Mouse (Mus musculus): ENCODE data around the gene Pdlim7. TPM values are rescaled to one million over a fixed set of nuclear protein-coding genes. Genes with fewer than 3 reads are reported as not detected.

Pdlim7 gene
- polyA plus RNA-seq, 2 experiments, result 137 to 162 TPM

GRCm38 (mm10) chr13:55451296-55451695 lies 62.2 kb downstream of the Pdlim7 start:
- Histone ChIP-seq H3K9ac (ENCODE audit: low read depth, low read length, severe bottlenecking) (no peak overlapping the region), H3K4me1 (ENCODE audit: control insufficient read depth, insufficient read depth, low read length) (peaks cover 10% of the 10 kb centered on the region), H3K27me3 (ENCODE audit: control insufficient read depth, insufficient read depth, low read length) (no peaks in the 10 kb centered on the region), H3K27ac (replicated peaks; ENCODE audit: low read depth, low read length) (no peak overlapping the region), H3K36me3 (ENCODE audit: control insufficient read depth, insufficient read depth, low read length) (peaks cover 71% of the 10 kb centered on the region), H3K4me3 (replicated peaks; ENCODE audit: low read length) (no peak overlapping the region), H3K9me3 (ENCODE audit: control insufficient read depth, low read length) (no peaks in the 10 kb centered on the region), H3K4me2 (replicated peaks; ENCODE audit: low read depth, low read length, severe bottlenecking) (no peak overlapping the region)
- TF ChIP-seq POLR2A (IDR thresholded peaks at IDR 0.05; ENCODE audit: borderline replicate concordance, extremely low read depth, insufficient read depth, insufficient read length), result no peak
- DNase-seq (ENCODE audit: low spot score) (no peak), ATAC-seq (ENCODE audit: low FRiP score, low read depth) (no peak)
- WGBS, result 85% methylated on average over 10 of the region's 10 CpGs

- no peaks in the 10 kb centered on the region for H3K27me3 ChIP-seq (ENCODE audit: control insufficient read depth, insufficient read depth, low read length)
- H3K9ac ChIP-seq (ENCODE audit: low read depth, low read length, severe bottlenecking), result no peak overlapping the region
- H3K4me3 ChIP-seq (replicated peaks; ENCODE audit: low read length), result no peak overlapping the region
- no peak for DNase-seq (ENCODE audit: low spot score)
- H3K4me2 ChIP-seq (replicated peaks; ENCODE audit: low read depth, low read length, severe bottlenecking), result no peak overlapping the region
- peaks cover 13% of the 10 kb centered on the region for H3K4me1 ChIP-seq (ENCODE audit: control insufficient read depth, insufficient read depth, low read length)
- no peak for ATAC-seq (ENCODE audit: low FRiP score, low read depth)
- no peak for TF ChIP-seq POLR2A (IDR thresholded peaks at IDR 0.05; ENCODE audit: borderline replicate concordance, extremely low read depth, insufficient read depth, insufficient read length)
- no peak overlapping the region for H3K27ac ChIP-seq (replicated peaks; ENCODE audit: low read depth, low read length)
- H3K36me3 ChIP-seq (ENCODE audit: control insufficient read depth, insufficient read depth, low read length), result peaks cover 63% of the 10 kb centered on the region
- WGBS, result 91% methylated on average over 11 of the region's 11 CpGs
- no peaks in the 10 kb centered on the region for H3K9me3 ChIP-seq (ENCODE audit: control insufficient read depth, low read length)
Observed at GRCm38 (mm10) chr13:55450511-55450980, 62.9 kb downstream of the Pdlim7 start.

- WGBS, result 91% methylated on average over 17 of the region's 17 CpGs
- Histone ChIP-seq H3K4me2 (replicated peaks; ENCODE audit: low read depth, low read length, severe bottlenecking) (no peak overlapping the region), H3K4me1 (ENCODE audit: control insufficient read depth, insufficient read depth, low read length) (peaks cover 13% of the 10 kb centered on the region), H3K36me3 (ENCODE audit: control insufficient read depth, insufficient read depth, low read length) (peaks cover 56% of the 10 kb centered on the region), H3K9me3 (ENCODE audit: control insufficient read depth, low read length) (no peaks in the 10 kb centered on the region), H3K27ac (replicated peaks; ENCODE audit: low read depth, low read length) (no peak overlapping the region), H3K4me3 (replicated peaks; ENCODE audit: low read length) (no peak overlapping the region), H3K9ac (ENCODE audit: low read depth, low read length, severe bottlenecking) (no peak overlapping the region), H3K27me3 (ENCODE audit: control insufficient read depth, insufficient read depth, low read length) (no peaks in the 10 kb centered on the region)
- no peak for DNase-seq (ENCODE audit: low spot score)
- TF ChIP-seq POLR2A (IDR thresholded peaks at IDR 0.05; ENCODE audit: borderline replicate concordance, extremely low read depth, insufficient read depth, insufficient read length), result no peak
- ATAC-seq (ENCODE audit: low FRiP score, low read depth), result no peak
Observed at GRCm38 (mm10) chr13:55449679-55450441, 63.6 kb downstream of the Pdlim7 start.

GRCm38 (mm10) chr13:55449205-55449604 lies 64.3 kb downstream of the Pdlim7 start:
- Histone ChIP-seq H3K4me1 (ENCODE audit: control insufficient read depth, insufficient read depth, low read length) (peaks cover 13% of the 10 kb centered on the region), H3K27me3 (ENCODE audit: control insufficient read depth, insufficient read depth, low read length) (no peaks in the 10 kb centered on the region), H3K9me3 (ENCODE audit: control insufficient read depth, low read length) (no peaks in the 10 kb centered on the region), H3K36me3 (ENCODE audit: control insufficient read depth, insufficient read depth, low read length) (peaks cover 50% of the 10 kb centered on the region), H3K4me2 (replicated peaks; ENCODE audit: low read depth, low read length, severe bottlenecking) (no peak overlapping the region), H3K4me3 (replicated peaks; ENCODE audit: low read length) (no peak overlapping the region), H3K9ac (ENCODE audit: low read depth, low read length, severe bottlenecking) (no peak overlapping the region), H3K27ac (replicated peaks; ENCODE audit: low read depth, low read length) (no peak overlapping the region)
- ATAC-seq (ENCODE audit: low FRiP score, low read depth), result no peak
- 94% methylated on average over 9 of the region's 9 CpGs for WGBS
- no peak for DNase-seq (ENCODE audit: low spot score)
- TF ChIP-seq POLR2A (IDR thresholded peaks at IDR 0.05; ENCODE audit: borderline replicate concordance, extremely low read depth, insufficient read depth, insufficient read length), result no peak

- H3K4me2 ChIP-seq (replicated peaks; ENCODE audit: low read depth, low read length, severe bottlenecking), result no peak overlapping the region
- no peak overlapping the region for H3K4me3 ChIP-seq (replicated peaks; ENCODE audit: low read length)
- H3K4me1 ChIP-seq (ENCODE audit: control insufficient read depth, insufficient read depth, low read length), result peaks cover 16% of the 10 kb centered on the region
- TF ChIP-seq POLR2A (IDR thresholded peaks at IDR 0.05; ENCODE audit: borderline replicate concordance, extremely low read depth, insufficient read depth, insufficient read length), result no peak
- DNase-seq (ENCODE audit: low spot score) (no peak), ATAC-seq (ENCODE audit: low FRiP score, low read depth) (no peak)
- peaks cover 39% of the 10 kb centered on the region for H3K36me3 ChIP-seq (ENCODE audit: control insufficient read depth, insufficient read depth, low read length)
- no peaks in the 10 kb centered on the region for H3K9me3 ChIP-seq (ENCODE audit: control insufficient read depth, low read length)
- no peaks in the 10 kb centered on the region for H3K27me3 ChIP-seq (ENCODE audit: control insufficient read depth, insufficient read depth, low read length)
- no peak overlapping the region for H3K9ac ChIP-seq (ENCODE audit: low read depth, low read length, severe bottlenecking)
- 92% methylated on average over 5 of the region's 5 CpGs for WGBS
- no peak overlapping the region for H3K27ac ChIP-seq (replicated peaks; ENCODE audit: low read depth, low read length)
Observed at GRCm38 (mm10) chr13:55448131-55448530, 65.3 kb downstream of the Pdlim7 start.

All from limb, embryonic 14.5 days (tissue).